Mouse (Mus musculus) subcutaneous adipose tissue, adult 2 months (tissue): ENCODE data around the gene Heatr5a. TPM values are rescaled to one million over a fixed set of nuclear protein-coding genes. Genes with fewer than 3 reads are reported as not detected.

ENCODE experiments used
- polyA plus RNA-seq: library from polyadenylated mRNA; depleted of rRNA; stranded (reverse); fragments of >200 nt; gene quantifications from 2 replicates; pipeline ENCODE4 v1.2.3, GENCODE M21; 2012; ENCODE audit warnings: low replicate concordance; rRNA removed

Gene Heatr5a
- 31.4 and 59.5 TPM in 2 replicates for polyA plus RNA-seq

DNA sequence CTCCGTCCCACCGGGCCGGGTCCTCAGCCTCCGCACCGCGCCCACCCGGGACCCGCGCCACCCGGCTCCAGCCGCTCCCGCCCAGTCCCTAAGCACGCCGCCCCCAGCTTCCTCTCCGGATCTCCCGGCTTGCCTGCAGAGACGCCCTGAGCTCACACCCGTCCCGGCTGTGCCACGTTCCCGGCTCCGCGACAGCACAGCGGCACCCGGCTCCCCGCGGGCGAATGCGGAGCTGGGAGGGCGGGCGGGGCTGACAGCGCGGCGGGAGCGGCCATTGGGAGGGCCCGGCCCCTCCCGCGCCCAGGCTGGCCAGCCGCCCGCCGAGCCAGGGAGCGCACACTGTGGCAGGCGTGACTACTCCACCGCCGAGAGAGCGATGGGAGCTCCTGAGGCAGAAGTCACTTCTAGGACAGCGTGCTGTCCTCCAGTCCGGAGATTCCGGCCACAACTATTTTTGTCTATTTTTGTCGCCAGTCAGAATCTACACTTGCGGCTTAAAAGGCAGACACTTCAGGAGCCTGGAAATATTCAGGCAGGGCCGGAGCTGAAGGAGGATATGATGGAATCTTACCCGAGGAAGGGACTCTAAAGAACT, at the start of gene Heatr5a:
TSS of gene Heatr5a (minus strand) at position 252 of the 595 bp plus-strand sequence.

DNA sequence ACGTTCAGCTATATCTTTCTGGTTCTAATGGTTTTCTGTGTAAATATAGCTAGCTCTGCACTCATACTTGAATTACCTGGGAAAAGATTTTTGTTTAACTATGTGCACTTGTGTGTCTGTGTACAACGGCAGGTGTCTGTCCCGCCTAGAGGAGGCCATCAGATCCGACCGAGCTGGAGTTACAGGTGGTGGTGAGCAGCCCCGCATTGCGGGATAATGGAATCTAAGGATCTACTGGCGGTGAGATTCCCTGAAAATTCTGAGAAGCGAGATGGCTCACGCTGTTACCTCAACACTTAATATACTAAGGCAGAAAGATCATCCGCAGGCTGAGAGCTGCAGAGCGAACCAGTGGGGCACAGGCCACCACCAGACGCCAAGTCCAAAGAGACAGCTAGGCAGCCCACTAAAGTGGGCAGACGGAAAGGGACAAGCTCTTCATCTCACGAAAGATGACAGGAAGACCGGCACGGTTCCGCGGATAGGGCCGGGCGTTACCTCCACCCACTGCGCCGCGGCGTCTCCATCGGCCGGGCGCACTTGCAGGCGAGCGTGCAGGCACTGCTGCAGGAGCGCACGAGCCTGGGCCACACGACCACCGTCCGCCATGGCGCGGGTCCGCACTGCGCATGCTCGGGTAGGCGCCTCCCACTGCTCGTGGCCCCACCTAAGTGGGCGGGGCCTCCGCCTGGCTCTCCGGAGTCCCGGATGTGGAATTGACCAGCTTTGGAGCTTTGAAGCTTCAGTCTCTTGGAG, 34.9 kb upstream of the Heatr5a start, which contains the start of gene Dtd2:
TSS of gene Dtd2 (minus strand) at position 625 of the 756 bp plus-strand sequence.

DNA sequence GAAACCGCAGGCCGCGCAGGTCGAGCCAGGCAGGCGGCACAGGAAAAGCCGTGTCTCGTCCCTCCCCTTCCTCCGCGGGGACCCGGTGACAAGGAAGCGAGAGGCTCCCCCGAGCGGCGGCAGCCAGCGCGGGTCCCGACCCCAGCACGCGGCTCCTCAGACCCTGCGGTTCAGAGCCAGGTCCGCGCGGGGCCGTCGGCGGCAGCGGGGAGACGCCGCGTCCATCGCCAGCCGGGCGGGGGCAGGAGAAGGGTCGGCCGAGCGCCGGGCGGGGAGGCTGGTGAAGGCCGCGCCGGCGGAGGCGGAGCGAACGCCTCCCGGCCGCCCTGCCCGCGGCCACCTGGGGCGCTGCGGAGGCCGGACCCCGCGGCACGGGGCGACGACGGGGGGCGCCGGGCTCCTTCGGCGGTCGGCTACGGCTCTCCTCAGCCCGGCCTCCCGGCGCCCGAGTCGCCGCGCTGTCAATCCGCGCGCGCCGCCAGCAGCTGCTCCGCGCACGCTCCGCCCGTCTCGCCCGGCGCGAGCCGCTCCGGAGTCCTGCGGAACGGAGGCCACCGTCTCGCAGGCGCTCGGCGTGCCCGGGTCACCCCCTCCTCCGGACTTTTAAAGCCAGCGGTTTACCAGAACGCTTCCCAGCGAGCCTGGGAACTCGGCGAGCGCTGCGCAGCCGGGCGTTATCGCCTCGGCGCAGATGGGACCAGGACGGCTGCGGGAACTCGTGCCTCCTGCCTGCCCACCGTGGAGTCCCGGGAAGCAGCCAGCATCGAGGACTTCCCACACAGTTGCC, 141.6 kb downstream of the Heatr5a start, which contains the start of gene Hectd1:
TSS of gene Hectd1 (minus strand) at position 247 of the 787 bp plus-strand sequence.

Other genes with a start within 250 kb of the Heatr5a start
- gene Hectd1, start 141.8 kb downstream of the Heatr5a start, polyA plus RNA-seq = 17.6 and 28.6 TPM in 2 replicates
- 7.7 and 8.5 TPM in 2 replicates for gene Dtd2, start 35.2 kb upstream of the Heatr5a start, polyA plus RNA-seq
- gene Gpr33, start 56.7 kb upstream of the Heatr5a start, polyA plus RNA-seq = 0.36 TPM in 1 of 2 replicates, not detected in the other
- gene Nubpl, start 126.4 kb upstream of the Heatr5a start, polyA plus RNA-seq = 2.9 and 3.7 TPM in 2 replicates